Mouse (Mus musculus) heart, embryonic 10.5 days (tissue): ENCODE results near the gene Rragd. TPM values are rescaled to one million over a fixed set of nuclear protein-coding genes. Genes with fewer than 3 reads are reported as not detected.
A peak's percentile ranks its signal among the peaks of the same experiment; 100 is the strongest.
"Not testable (repeated sequence)": the region's sequence is repeated elsewhere in the genome, so short reads cannot be mapped to it uniquely, and the experiment has no call there.

Experiments used
- DNase-seq: peaks from one replicate; pipeline ENCODE4 v3.0.0-alpha.2; 2017; ENCODE audit warnings: low spot score
- H3K27ac ChIP-seq: fragments of 300-500 bp; sonication (generic); 2 replicates; pipeline ENCODE4 v1.5.1; 2016; ENCODE audit warnings: mild to moderate bottlenecking
- H3K27me3 ChIP-seq: fragments of 300-500 bp; sonication (generic); 2 replicates; pipeline ENCODE4 v1.6.1; 2016; ENCODE audit warnings: mild to moderate bottlenecking; ENCODE audit not compliant: poor library complexity, insufficient read depth, severe bottlenecking
- H3K36me3 ChIP-seq: fragments of 300-500 bp; sonication (generic); 2 replicates; pipeline ENCODE4 v1.6.1; 2016; ENCODE audit warnings: mild to moderate bottlenecking, moderate library complexity
- H3K4me1 ChIP-seq: fragments of 300-500 bp; sonication (generic); 2 replicates; pipeline ENCODE4 v1.6.1; 2016; ENCODE audit warnings: mild to moderate bottlenecking
- H3K4me3 ChIP-seq: fragments of 300-500 bp; sonication (generic); 2 replicates; pipeline ENCODE4 v1.5.1; 2016; ENCODE audit warnings: mild to moderate bottlenecking, moderate library complexity
- H3K9me3 ChIP-seq: fragments of 300-500 bp; sonication (generic); 2 replicates; pipeline ENCODE4 v1.6.1; 2016; ENCODE audit warnings: mild to moderate bottlenecking, moderate library complexity
- WGBS: fragments of 180-500 bp; shearing (Covaris S2); methylation state at CpG from one replicate; pipeline ENCODE4 v1.1.7; 2016; 5-methylcytosine and 5-hydroxymethylcytosine counted together
- polyA plus RNA-seq: library from polyadenylated mRNA; unstranded; fragments of >200 nt; fragmentation: Nextera tagmentation; extraction: Ambion mirVana; gene quantifications from 2 replicates; pipeline ENCODE4 v1.2.1, GENCODE M21; 2016

Gene Rragd
- polyA plus RNA-seq, 1 experiment from 2014 or later: 39.2 TPM

DNA sequence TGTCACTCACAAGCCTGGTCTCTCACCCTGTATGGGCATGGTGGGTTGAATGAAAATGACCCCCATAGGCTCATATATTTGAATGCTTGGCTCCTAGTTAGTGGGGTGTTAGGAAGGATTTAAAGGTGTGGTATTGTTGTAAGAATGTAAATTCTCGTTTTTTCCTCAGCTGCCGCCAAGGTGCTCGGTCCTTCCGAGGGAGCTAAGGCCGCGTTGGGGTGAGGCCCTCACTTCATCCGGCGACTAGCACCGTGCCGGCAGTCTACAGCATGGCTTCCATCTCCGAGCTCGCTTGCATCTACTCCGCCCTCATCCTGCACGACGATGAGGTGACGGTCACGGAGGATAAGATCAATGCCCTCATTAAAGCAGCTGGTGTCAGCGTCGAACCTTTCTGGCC, 18.2 kb upstream of the Rragd start:
- not testable (repeated sequence) for H3K27ac ChIP-seq, H3K9me3 ChIP-seq, H3K4me1 ChIP-seq, H3K27me3 ChIP-seq, H3K36me3 ChIP-seq, DNase-seq, H3K4me3 ChIP-seq
- WGBS: 79% methylated on average over 19 of the region's 19 CpGs

DNA sequence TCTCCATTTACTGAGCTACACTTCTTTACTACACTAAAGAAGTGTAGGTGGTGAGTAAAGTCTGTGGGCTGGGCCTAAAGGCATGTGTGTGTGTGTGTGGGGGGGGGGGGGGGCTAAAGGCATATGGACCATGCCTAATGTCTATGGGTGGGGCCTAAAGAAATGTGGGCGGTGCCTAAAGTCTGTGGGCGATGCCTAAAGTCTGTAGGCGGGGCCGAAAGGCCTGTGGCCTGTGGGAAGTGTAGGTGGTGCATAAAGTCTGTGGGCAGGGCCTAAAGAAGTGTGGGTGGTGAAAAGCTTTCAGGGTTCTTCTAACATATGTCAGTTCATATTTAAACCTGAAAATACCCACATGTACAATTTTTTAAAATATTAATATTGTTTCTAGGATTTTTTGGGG, 5.5 kb upstream of the Rragd start:
- Histone ChIP-seq H3K36me3 (no peaks in the 10 kb centered on the region), H3K4me1 (peaks cover 14% of the 10 kb centered on the region), H3K27ac (no peak overlapping the region), H3K9me3 (no peaks in the 10 kb centered on the region), H3K27me3 (no peaks in the 10 kb centered on the region), H3K4me3 (no peak overlapping the region)
- WGBS: 74% methylated on average over 4 of the region's 4 CpGs
- DNase-seq: no peak

DNA sequence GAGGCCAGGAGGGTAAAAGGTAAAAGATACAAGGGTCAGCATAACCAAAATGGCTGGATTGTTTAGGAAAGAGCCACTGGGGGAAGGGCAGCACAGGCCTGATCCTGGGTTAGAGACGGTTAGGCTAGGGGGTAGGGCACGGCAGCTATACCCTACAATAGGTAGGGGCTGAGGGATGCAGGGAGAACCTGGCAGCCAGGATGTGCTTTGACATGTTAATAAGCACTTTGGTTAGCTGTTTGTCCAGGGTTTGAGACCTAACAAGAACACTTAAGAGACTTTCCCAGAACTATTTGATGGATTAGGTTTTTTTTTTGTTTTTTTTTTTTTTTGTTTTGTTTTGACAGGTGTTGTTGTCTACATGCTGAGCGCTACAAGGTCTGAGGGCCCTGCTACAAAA, 2.8 kb upstream of the Rragd start:
- Histone ChIP-seq H3K27ac (no peak overlapping the region), H3K36me3 (no peaks in the 10 kb centered on the region), H3K4me1 (peaks cover 29% of the 10 kb centered on the region), H3K27me3 (no peaks in the 10 kb centered on the region), H3K4me3 (no peak overlapping the region), H3K9me3 (no peaks in the 10 kb centered on the region)
- DNase-seq: no peak
- 85% methylated on average over 3 of the region's 3 CpGs for WGBS

DNA sequence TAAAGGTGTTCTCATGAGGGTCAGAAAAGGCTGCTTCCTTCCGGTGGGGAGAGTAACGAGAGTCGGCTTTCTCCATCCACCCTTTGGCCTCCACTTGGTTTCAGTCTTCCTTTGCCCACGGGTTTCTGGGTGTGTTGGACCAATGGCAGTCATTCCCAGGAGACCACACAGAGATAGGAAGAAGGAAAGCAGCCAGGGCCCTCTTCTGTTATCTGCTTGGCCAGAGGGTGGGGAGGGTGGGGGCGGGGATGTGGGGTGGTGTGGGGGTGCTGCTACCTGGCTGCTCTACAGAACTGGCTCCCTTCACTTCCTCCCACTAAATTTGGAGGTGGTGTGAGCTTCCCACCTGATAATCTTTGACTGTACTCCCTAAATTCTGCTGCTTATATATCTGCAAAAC, 1.2 kb upstream of the Rragd start:
- H3K27ac ChIP-seq: peak overlapping the region; percentile 99
- 4% methylated on average over 5 of the region's 5 CpGs for WGBS
- peaks cover 42% of the 10 kb centered on the region for H3K4me1 ChIP-seq
- peak overlapping the region; percentile 97 for H3K4me3 ChIP-seq
- H3K36me3 ChIP-seq: no peaks in the 10 kb centered on the region
- H3K27me3 ChIP-seq: no peaks in the 10 kb centered on the region
- DNase-seq: no peak
- no peaks in the 10 kb centered on the region for H3K9me3 ChIP-seq

DNA sequence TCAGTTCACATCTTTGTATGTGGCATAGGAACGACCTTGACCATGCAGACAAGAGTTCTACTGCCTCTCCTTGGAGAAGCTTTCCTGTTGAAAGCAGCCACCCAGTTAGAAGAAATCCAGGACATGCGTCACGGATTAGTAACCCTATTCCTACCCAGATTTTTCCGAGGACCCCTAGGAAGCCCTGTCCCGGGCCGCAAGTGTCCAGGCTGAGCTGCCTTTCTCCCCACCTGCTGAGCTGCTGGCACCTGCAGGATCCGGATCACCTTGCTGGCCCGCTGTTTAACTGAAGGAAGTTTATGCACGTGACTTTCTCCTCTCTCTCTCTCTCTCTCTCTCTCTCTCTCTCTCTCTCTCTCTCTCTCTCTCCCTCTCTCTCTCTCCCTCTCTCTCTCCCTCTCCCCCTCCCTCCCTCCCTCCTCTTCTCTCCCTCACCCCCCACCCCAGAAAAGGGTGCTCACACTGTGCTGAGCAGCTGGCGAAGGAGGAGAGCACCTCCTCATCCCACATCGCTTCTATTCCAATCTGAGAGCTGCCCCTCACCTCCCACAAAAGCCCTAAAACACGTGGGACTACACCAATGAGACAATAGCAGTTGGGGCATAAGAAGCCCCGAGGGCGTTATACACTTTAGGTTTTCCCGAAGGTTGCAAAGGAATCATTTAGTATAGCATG, 659 bp upstream of the Rragd start:
- WGBS: 2% methylated on average over 15 of the region's 15 CpGs
- Histone ChIP-seq H3K27ac (peak overlapping the region; percentile 99), H3K4me3 (peak overlapping the region; percentile 97), H3K36me3 (no peaks in the 10 kb centered on the region), H3K27me3 (no peaks in the 10 kb centered on the region), H3K4me1 (peaks cover 48% of the 10 kb centered on the region), H3K9me3 (no peaks in the 10 kb centered on the region)
- no peak for DNase-seq

DNA sequence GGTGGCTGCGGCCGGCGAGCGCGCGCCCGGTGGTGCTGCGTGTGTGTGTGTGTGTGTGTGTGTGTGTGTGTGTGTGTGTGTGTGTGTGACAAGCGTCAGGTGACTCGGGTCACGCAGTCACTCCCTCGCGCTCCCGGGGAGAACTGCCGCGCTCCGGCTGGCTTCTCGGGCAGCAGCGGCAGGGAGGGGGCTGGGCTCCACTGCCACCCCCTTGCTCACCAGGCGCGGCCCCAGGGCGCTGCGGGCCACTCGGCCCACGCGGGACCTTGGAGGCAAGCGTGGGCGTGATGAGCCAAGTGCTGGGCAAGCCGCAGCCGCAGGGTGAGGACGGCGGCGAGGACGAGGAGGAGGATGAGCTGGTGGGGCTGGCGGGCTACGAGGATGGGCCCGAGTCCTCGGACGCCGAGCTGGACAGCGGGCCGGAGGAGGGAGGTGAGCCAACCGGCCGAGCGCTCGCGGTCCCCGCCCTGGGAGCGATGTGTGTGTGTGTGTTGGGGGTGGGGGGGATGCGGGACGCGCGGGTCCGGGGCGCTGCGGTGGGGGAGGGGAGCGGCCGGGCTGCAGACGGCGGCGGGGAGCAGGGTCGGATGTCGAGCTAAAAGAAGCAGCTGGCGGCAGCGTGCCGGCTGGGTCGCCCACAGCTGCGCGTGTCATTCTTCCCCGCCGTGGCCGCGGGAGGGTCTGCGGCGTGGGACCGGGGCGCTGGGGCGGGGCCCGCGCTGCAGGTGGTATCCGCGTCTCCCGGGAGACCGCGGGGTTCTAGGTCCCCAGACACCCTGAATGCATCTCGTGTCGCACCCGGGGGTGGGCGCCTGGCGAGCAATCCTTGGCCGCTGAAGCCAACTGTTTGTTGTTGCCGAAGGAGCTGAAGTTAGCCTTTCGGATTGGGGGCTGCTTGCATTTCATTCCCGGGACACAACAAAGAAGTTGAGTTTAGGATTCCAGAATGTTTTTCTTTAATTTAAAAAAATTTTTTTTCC, 629 bp downstream of the Rragd start:
- no peaks in the 10 kb centered on the region for H3K9me3 ChIP-seq
- WGBS: under 1% methylated on average over 83 of the region's 94 CpGs
- no peaks in the 10 kb centered on the region for H3K27me3 ChIP-seq
- peaks cover 50% of the 10 kb centered on the region for H3K4me1 ChIP-seq
- no peaks in the 10 kb centered on the region for H3K36me3 ChIP-seq
- H3K27ac ChIP-seq: peak overlapping the region; percentile 99
- peak overlapping the region; percentile 97 for H3K4me3 ChIP-seq
- DNase-seq: peak; percentile 80

DNA sequence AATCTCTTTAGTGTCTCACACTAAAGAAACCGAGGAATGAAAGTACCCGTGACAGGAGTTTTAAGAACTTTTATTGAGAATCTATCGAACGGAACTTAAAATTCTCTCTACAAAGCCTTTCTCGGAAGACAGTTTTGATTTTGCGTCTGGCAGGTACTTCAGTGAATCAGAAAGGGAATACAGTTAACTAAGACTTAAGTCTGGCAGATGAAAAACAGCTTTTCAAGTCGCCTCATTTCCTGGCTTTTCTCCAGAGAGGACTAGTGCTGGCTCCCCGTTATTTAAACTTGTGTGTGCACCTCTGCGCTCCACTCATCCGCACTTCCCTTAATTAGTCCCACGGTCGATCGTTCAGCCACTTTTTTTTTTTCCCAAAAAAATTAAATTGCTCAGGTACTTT, 1.4 kb downstream of the Rragd start:
- H3K4me3 ChIP-seq: peak overlapping the region; percentile 97
- no peak for DNase-seq
- no peaks in the 10 kb centered on the region for H3K36me3 ChIP-seq
- H3K9me3 ChIP-seq: no peaks in the 10 kb centered on the region
- H3K27ac ChIP-seq: peak overlapping the region; percentile 99
- no peaks in the 10 kb centered on the region for H3K27me3 ChIP-seq
- under 1% methylated on average over 13 of the region's 13 CpGs for WGBS
- H3K4me1 ChIP-seq: peaks cover 50% of the 10 kb centered on the region

DNA sequence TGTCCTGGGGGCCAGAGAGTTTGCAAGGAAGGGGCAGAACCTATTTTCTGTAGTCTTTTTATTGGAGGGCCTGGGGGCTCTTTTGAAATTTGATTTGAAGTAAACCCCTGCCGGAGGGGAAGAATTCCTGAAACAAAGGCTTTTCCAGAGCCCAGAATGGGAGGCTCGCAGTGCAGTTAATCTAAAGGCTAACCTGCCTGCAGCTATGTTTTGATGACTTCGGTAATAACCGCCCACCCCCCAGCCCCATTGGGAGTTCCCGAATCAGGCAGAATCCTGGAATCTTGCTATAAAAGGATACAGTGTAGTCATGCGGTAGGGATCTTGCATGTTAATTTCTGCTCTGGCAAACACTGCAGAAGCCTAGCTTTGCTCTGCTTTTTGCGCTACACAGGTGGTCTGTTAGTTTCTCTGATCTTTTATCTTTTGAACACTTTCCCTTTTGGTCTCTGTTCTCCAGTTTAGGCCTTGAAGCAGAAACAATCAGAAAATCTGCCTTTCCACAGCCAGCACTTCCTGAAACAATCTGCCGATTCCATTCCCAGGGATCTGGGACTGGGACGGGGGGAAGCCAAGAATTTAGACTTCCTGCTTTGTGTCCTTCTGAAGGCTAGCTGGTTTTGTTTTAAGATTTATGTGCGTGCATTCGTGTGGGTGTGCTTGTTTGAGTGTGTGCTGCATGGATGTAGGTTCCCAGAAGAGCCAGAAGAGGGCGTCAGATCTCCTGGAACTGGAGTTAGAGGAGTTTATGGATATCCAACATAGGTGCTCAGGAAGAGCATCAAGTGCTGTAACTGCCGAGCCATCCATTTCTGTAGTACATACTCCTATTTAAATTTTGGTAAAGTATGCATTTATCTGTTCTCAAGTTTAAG, 2.2 kb downstream of the Rragd start:
- Histone ChIP-seq H3K9me3 (no peaks in the 10 kb centered on the region), H3K27ac (peak overlapping the region; percentile 99), H3K4me1 (peaks cover 52% of the 10 kb centered on the region), H3K27me3 (no peaks in the 10 kb centered on the region), H3K36me3 (no peaks in the 10 kb centered on the region), H3K4me3 (peak overlapping the region; percentile 97)
- 10% methylated on average over 13 of the region's 13 CpGs for WGBS
- peak; percentile 83 for DNase-seq

DNA sequence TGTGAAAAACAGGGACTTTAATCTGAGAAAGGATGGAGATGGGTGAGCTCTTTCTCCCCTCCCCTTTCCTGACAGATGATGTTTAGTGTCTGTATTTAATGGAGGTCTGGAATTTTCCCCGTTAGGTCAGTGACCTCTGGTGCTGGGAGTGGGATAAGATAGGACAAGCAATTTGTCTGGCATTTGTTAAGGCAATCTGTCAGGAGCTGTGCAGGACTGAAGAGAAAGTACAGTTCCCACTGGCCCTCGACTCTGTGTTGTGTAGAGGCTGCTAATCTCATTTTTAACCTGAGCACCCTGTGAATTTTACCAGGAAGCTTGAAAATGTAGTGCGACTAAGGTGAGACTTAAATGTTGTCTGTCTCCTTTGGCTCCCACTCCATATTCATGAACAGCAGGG, 2.8 kb downstream of the Rragd start:
- no peaks in the 10 kb centered on the region for H3K27me3 ChIP-seq
- H3K27ac ChIP-seq: peak overlapping the region; percentile 78
- peak overlapping the region; percentile 97 for H3K4me3 ChIP-seq
- WGBS: 1% methylated on average over 3 of the region's 3 CpGs
- H3K9me3 ChIP-seq: no peaks in the 10 kb centered on the region
- peak; percentile 83 for DNase-seq
- H3K36me3 ChIP-seq: no peaks in the 10 kb centered on the region
- H3K4me1 ChIP-seq: peaks cover 59% of the 10 kb centered on the region

DNA sequence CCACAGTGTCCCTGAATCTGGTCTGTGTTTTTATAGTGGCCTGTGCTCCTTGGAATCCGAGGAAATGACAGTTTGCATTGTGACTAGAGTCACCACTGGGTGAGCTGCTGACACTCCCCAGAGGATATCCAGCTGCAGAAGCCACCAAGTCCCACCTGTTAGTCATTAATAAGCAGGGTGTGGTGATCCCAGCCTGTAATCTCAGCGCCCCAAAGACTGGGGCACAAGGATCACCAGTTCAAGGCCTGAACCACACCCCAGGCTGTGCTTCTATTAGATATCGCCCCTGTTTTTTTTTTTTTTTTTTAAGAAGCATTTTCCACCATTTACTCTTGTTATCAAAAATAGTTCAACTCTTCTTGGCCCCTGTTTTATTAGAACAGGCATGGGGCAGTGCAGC, 4.2 kb downstream of the Rragd start:
- no peaks in the 10 kb centered on the region for H3K9me3 ChIP-seq
- peaks cover 59% of the 10 kb centered on the region for H3K4me1 ChIP-seq
- no peak overlapping the region; the same call in 1 of the 2 replicates for H3K27ac ChIP-seq
- DNase-seq: peak; percentile 91
- H3K4me3 ChIP-seq: no peak overlapping the region
- 54% methylated on average over 3 of the region's 3 CpGs for WGBS
- no peaks in the 10 kb centered on the region for H3K27me3 ChIP-seq
- no peaks in the 10 kb centered on the region for H3K36me3 ChIP-seq

DNA sequence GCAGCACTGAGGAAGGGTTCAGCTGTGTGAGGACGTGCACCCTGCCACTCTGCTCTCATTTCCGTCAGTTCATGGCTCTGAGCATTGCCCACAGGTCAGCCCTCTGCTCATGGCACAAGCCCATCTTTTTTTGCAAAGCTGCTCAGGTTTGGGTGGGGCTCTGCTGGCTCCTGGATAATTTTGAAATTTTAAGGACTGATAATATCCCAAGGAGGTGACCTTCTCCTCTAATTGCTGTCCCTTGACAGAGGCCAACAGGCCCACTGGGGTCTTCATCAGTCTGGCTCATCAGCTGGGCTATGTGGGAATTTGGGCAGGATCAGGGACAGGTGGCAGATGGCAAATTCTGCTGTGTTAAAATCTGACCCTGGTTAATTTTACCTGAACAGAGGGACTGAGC, 6.5 kb downstream of the Rragd start:
- H3K36me3 ChIP-seq: no peaks in the 10 kb centered on the region
- DNase-seq: no peak
- WGBS: 88% methylated on average over 2 of the region's 2 CpGs
- H3K27me3 ChIP-seq: no peaks in the 10 kb centered on the region
- H3K27ac ChIP-seq: no peak overlapping the region
- peaks cover 48% of the 10 kb centered on the region for H3K4me1 ChIP-seq
- no peak overlapping the region for H3K4me3 ChIP-seq
- H3K9me3 ChIP-seq: no peaks in the 10 kb centered on the region

DNA sequence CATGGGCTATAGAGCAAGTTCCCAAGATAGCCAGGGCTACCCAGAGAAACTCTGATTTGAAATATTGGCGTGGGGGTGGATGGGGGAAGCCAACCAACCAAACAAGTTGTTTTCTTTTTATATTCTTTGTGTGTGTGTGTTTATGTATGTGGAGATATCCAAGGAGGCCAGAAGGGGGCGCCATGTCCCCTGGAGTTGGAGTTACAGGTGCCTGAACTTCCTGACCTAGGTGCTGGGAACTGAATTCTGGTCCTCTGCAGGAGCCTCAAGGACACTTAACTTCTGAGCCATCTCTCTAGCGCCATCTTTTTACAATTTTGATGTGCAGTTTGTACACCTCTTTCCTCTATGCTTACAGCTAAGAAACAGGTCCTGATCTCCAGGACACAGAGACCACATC, 11.3 kb downstream of the Rragd start:
- Histone ChIP-seq H3K27me3 (no peaks in the 10 kb centered on the region), H3K9me3 (no peaks in the 10 kb centered on the region), H3K4me1 (peaks cover 21% of the 10 kb centered on the region), H3K4me3 (no peak overlapping the region), H3K27ac (no peak overlapping the region), H3K36me3 (peaks cover 9% of the 10 kb centered on the region)
- 82% methylated on average over 3 of the region's 3 CpGs for WGBS
- DNase-seq: peak; percentile 36
